Mouse (Mus musculus): Measurements from ENCODE around the gene Ttc25.

GRCm38 (mm10) chr11:100601372-100601771, 56.0 kb downstream of the Ttc25 start:
- no peak for TF ChIP-seq POLR2A (IDR thresholded peaks at IDR 0.05; ENCODE audit: insufficient read depth, low read depth, low read length)
- TF ChIP-seq CTCF (IDR thresholded peaks at IDR 0.05; ENCODE audit: insufficient read depth, low read depth, low read length), result no peak

All from olfactory bulb, adult 2 months (tissue).